Mouse (Mus musculus) layer of hippocampus, adult 2 months (tissue): ENCODE data around the gene Igsf3. TPM values are rescaled to one million over a fixed set of nuclear protein-coding genes. Genes with fewer than 3 reads are reported as not detected.

ENCODE experiments used
- DNase-seq, 2 experiments: peaks; one replicate each; pipeline ENCODE4 v3.0.0; 2022; ENCODE audit warnings: low spot score in 2 of 2
- H3K27ac ChIP-seq: fragments of 200-600 bp; 2 replicates; pipeline ENCODE4 v1.8.1; 2022
- H3K4me3 ChIP-seq: fragments of 200-600 bp; 2 replicates; pipeline ENCODE4 v1.8.1; 2022; ENCODE audit warnings: mild to moderate bottlenecking
- CTCF ChIP-seq: fragments of 200-600 bp; conservative IDR thresholded peaks from 2 replicates; pipeline ENCODE4 v1.8.1; 2022; ENCODE audit warnings: antibody characterized with exemption, mild to moderate bottlenecking, moderate library complexity
- long read RNA-seq, 2 experiments: library from polyadenylated mRNA; stranded (forward); transcript quantifications; one replicate each; pipeline ENCODE4 v2.0.0; 2021; ENCODE audit warnings: borderline mapping rate in 2 of 2
- total RNA-seq, 2 experiments: library from RNA; stranded (reverse); gene quantifications; 2 replicates each; pipeline ENCODE4 v1.2.3; 2021

Gene Igsf3
- total RNA-seq: 10 to 100 TPM; 19.4 to 20.6 TPM
- long read RNA-seq, experiment 1, full-length matches to known transcripts: 1 of 1 reads
- long read RNA-seq, experiment 1, partial matches to known transcripts: 0 of 1 reads
- long read RNA-seq, experiment 1, other reads (novel, unspliced or antisense): 0 of 1 reads
- long read RNA-seq, experiment 2, partial matches to known transcripts: 0 of 4 reads
- long read RNA-seq, experiment 2, other reads (novel, unspliced or antisense): 4 of 4 reads

GRCm38 (mm10) chr3:101376538-101377247, at the start of gene Igsf3:
Igsf3 (plus strand) TSS chr3:101377083.
- H3K4me3 ChIP-seq: peak within 1 kb of the TSS; percentile 69
- peak within 1 kb of the TSS; percentile 79 for H3K27ac ChIP-seq
- peak; percentile 20; the same call in 1 of the 2 replicates for TF ChIP-seq CTCF
- peak in 1 of 2 experiments; percentile 59 for DNase-seq

- no peak for DNase-seq
- no peak overlapping the region for H3K4me3 ChIP-seq
- H3K27ac ChIP-seq: no peak overlapping the region
- no peak for TF ChIP-seq CTCF
Measured at GRCm38 (mm10) chr3:101327248-101327647, 49.6 kb upstream of the Igsf3 start.

GRCm38 (mm10) chr3:101328617-101329016, 48.3 kb upstream of the Igsf3 start:
- no peak overlapping the region for H3K4me3 ChIP-seq
- H3K27ac ChIP-seq: no peak overlapping the region
- peak in 1 of 2 experiments; percentile 1 for DNase-seq
- no peak for TF ChIP-seq CTCF

GRCm38 (mm10) chr3:101343199-101343924, 33.5 kb upstream of the Igsf3 start:
- Histone ChIP-seq H3K4me3 (no peak overlapping the region), H3K27ac (peak overlapping the region; percentile 74)
- no peak for TF ChIP-seq CTCF
- DNase-seq: peak; percentile 66 to 72

- Histone ChIP-seq H3K4me3 (no peak overlapping the region), H3K27ac (peak overlapping the region; percentile 74)
- TF ChIP-seq CTCF: no peak
- DNase-seq: peak in 1 of 2 experiments; percentile 16
Measured at GRCm38 (mm10) chr3:101344246-101344645, 32.6 kb upstream of the Igsf3 start.

GRCm38 (mm10) chr3:101345299-101345698, 31.6 kb upstream of the Igsf3 start:
- Histone ChIP-seq H3K27ac (peak overlapping the region; percentile 74; the same call in 1 of the 2 replicates), H3K4me3 (no peak overlapping the region)
- no peak for TF ChIP-seq CTCF
- DNase-seq: no peak

- Histone ChIP-seq H3K27ac (no peak overlapping the region), H3K4me3 (no peak overlapping the region)
- DNase-seq: no peak
- no peak for TF ChIP-seq CTCF
Measured at GRCm38 (mm10) chr3:101346806-101347205, 30.1 kb upstream of the Igsf3 start.

GRCm38 (mm10) chr3:101348501-101349161, 28.3 kb upstream of the Igsf3 start:
- Histone ChIP-seq H3K27ac (no peak overlapping the region), H3K4me3 (no peak overlapping the region)
- no peak for TF ChIP-seq CTCF
- no peak for DNase-seq

GRCm38 (mm10) chr3:101349542-101350307, 27.2 kb upstream of the Igsf3 start:
- peak in 1 of 2 experiments; percentile 46 for DNase-seq

GRCm38 (mm10) chr3:101350406-101350805, 26.5 kb upstream of the Igsf3 start:
- no peak for DNase-seq
- TF ChIP-seq CTCF: no peak
- no peak overlapping the region for H3K4me3 ChIP-seq
- H3K27ac ChIP-seq: 0 out of 2 replicates have a peak overlapping the region, but pooled peaks have one; percentile 11

More at GRCm38 (mm10) chr3:101349542-101350307, 27.2 kb upstream of the Igsf3 start:
- H3K27ac ChIP-seq: peak overlapping the region; percentile 46; the same call in 1 of the 2 replicates
- no peak for TF ChIP-seq CTCF
- H3K4me3 ChIP-seq: no peak overlapping the region

- H3K4me3 ChIP-seq: no peak overlapping the region
- no peak for TF ChIP-seq CTCF
- DNase-seq: no peak
Measured at GRCm38 (mm10) chr3:101354490-101354889, 22.4 kb upstream of the Igsf3 start.

GRCm38 (mm10) chr3:101355702-101356101, 21.2 kb upstream of the Igsf3 start:
- no peak for DNase-seq
- TF ChIP-seq CTCF: no peak
- no peak overlapping the region for H3K27ac ChIP-seq
- H3K4me3 ChIP-seq: no peak overlapping the region

More at GRCm38 (mm10) chr3:101354490-101354889, 22.4 kb upstream of the Igsf3 start:
- no peak overlapping the region for H3K27ac ChIP-seq
